Mouse (Mus musculus): ENCODE results near the gene Sash1.

The Sash1 gene

DNA sequence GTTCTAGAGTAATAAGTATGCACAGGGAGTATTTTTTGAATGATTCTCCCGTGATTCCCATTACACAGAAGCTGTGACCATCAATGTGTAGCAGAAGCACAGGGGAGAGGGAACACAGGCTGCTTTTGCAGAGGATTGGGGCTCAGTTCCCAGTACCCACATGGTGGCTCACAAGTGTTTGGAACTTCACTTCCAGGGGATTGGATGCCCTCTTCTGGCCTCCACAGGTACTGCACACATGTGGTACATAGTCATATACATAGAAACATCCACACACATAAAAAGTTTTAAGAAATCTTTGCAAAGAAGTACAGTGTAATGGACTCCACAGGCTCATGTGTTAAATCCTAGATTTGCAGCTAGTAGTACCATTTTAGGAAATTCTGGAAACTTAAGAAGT lies 199.7 kb downstream of the Sash1 start:
- no peak for DNase-seq (ENCODE audit: low read depth in 2 of 2, low spot score in 2 of 2)

DNA sequence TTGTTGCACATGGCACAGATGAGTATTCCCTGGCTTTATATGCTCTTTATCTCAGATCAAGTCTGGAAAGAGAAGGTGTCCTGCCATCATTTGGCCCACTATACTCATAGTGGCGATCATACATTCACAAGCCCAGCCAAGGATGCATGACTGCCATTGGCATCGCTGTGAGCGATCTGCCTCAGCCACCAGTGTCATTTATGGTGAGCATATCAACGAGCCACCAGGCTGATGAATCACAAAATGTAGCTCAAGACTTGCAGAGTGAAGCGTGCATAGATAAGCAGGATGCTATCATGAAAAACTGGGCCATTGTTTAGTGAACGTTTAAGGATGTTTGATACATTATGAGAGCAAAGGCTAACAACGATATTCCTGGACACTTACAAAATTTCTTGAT lies 200.6 kb downstream of the Sash1 start:
- DNase-seq (ENCODE audit: low read depth in 2 of 2, low spot score in 2 of 2), result no peak

DNA sequence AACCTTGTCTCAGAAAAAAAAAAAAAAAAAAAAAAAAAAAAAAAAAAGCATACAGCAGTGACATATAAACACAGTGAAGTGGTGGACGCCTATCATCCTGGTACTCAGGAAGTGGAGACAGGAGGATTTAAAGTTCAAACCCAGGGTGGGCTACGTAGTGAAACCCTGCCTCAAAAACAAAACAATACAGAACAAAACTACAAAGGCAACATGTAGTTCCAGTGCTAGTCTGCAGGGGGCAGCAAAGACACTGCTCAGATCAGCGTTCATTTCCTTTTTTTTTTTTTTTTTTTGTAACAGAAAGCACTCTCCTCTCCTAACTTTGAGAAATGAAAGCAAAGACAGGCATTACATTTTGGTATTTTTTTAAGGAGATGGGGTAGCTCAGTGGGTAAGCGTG lies 203.0 kb downstream of the Sash1 start:
- peak in 1 of 2 experiments; percentile 17 for DNase-seq (ENCODE audit: low read depth in 2 of 2, low spot score in 2 of 2)

DNA sequence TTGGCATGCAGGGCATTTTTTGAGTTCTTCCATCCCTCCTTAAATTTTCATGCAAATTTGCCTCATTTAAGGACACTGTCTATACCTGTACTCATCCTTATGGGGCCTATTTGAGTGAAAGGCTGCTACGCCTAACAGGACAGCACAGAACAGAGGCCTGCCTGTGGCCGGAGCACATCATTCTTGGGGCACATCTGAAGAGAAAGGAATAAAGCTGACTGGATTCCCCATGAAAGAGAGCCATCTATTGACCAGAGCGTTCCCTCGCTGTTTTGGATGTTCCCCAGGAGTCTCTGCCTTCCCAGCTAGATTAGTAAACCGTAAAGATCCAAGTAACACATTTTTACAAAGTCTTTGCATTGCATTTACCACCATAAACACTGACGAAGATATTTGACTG lies 203.5 kb downstream of the Sash1 start:
- no peak for DNase-seq (ENCODE audit: low read depth in 2 of 2, low spot score in 2 of 2)

DNA sequence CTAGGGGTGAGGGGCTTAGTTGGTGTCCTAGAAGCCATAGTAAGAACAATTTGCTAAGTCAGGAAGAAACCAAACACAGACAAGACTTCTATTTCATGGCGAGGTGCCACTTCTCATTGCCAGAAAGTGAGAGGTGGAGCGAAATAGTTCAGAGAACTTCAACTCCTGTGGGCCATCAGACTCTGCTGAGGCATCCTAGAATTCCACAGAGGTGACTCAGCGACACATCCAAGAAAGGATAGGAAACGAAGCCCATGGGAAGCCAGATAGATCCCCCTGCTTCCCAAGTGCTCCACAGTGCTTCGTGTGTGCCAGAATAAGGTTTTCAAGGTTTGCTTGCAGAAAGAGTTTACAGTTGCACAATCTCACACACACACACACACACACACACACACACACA lies 209.1 kb downstream of the Sash1 start:
- no peak for DNase-seq (ENCODE audit: low read depth in 2 of 2, low spot score in 2 of 2)
